Mouse (Mus musculus): ENCODE results near the gene Ercc6l2. TPM values are rescaled to one million over a fixed set of nuclear protein-coding genes. Genes with fewer than 3 reads are reported as not detected.
"Not testable (repeated sequence)": the region's sequence is repeated elsewhere in the genome, so short reads cannot be mapped to it uniquely, and the experiment has no call there.

Ercc6l2 gene
- polyA plus RNA-seq, 1 experiment = 7.3 TPM

- TF ChIP-seq POLR2A (IDR thresholded peaks at IDR 0.05; ENCODE audit: borderline replicate concordance, low read depth, low read length) (no peak), CTCF (IDR thresholded peaks at IDR 0.05; ENCODE audit: low read depth, low read length) (no peak)
- H3K4me1 ChIP-seq (ENCODE audit: control insufficient read depth, insufficient read depth, low read length) = no peaks in the 10 kb centered on the region
- H3K27ac ChIP-seq (ENCODE audit: insufficient read depth, low read depth, low read length) = no peak overlapping the region
- no peak overlapping the region for H3K4me3 ChIP-seq (ENCODE audit: insufficient read depth, low read length)
These were observed 95.2 kb downstream of the Ercc6l2 start for GRCm38 (mm10) chr13:63910141-63910804.

- Histone ChIP-seq H3K4me3 (ENCODE audit: insufficient read depth, low read length) (no peak overlapping the region), H3K4me1 (ENCODE audit: control insufficient read depth, insufficient read depth, low read length) (no peaks in the 10 kb centered on the region), H3K27ac (ENCODE audit: insufficient read depth, low read depth, low read length) (no peak overlapping the region)
- TF ChIP-seq CTCF (IDR thresholded peaks at IDR 0.05; ENCODE audit: low read depth, low read length) (no peak), POLR2A (IDR thresholded peaks at IDR 0.05; ENCODE audit: borderline replicate concordance, low read depth, low read length) (no peak)
These were observed 96.6 kb downstream of the Ercc6l2 start for GRCm38 (mm10) chr13:63911617-63912016.

- H3K4me1 ChIP-seq (ENCODE audit: control insufficient read depth, insufficient read depth, low read length) = no peaks in the 10 kb centered on the region
- TF ChIP-seq POLR2A (IDR thresholded peaks at IDR 0.05; ENCODE audit: borderline replicate concordance, low read depth, low read length) (no peak), CTCF (IDR thresholded peaks at IDR 0.05; ENCODE audit: low read depth, low read length) (no peak)
- no peak overlapping the region for H3K27ac ChIP-seq (ENCODE audit: insufficient read depth, low read depth, low read length)
- H3K4me3 ChIP-seq (ENCODE audit: insufficient read depth, low read length) = no peak overlapping the region
These were observed 98.1 kb downstream of the Ercc6l2 start for GRCm38 (mm10) chr13:63913136-63913535.

- no peak overlapping the region for H3K27ac ChIP-seq (ENCODE audit: insufficient read depth, low read depth, low read length)
These were observed 100.1 kb downstream of the Ercc6l2 start for GRCm38 (mm10) chr13:63915176-63915575.

GRCm38 (mm10) chr13:63915684-63916083, 100.6 kb downstream of the Ercc6l2 start:
- H3K4me1 ChIP-seq (ENCODE audit: control insufficient read depth, insufficient read depth, low read length) = no peaks in the 10 kb centered on the region
- no peak overlapping the region for H3K4me3 ChIP-seq (ENCODE audit: insufficient read depth, low read length)
- no peak overlapping the region for H3K27ac ChIP-seq (ENCODE audit: insufficient read depth, low read depth, low read length)
- TF ChIP-seq CTCF (IDR thresholded peaks at IDR 0.05; ENCODE audit: low read depth, low read length) = no peak
- TF ChIP-seq POLR2A (IDR thresholded peaks at IDR 0.05; ENCODE audit: borderline replicate concordance, low read depth, low read length) = no peak

More at GRCm38 (mm10) chr13:63915176-63915575, 100.1 kb downstream of the Ercc6l2 start:
- no peak for TF ChIP-seq CTCF (IDR thresholded peaks at IDR 0.05; ENCODE audit: low read depth, low read length)
- no peak for TF ChIP-seq POLR2A (IDR thresholded peaks at IDR 0.05; ENCODE audit: borderline replicate concordance, low read depth, low read length)
- Histone ChIP-seq H3K4me3 (ENCODE audit: insufficient read depth, low read length) (no peak overlapping the region), H3K4me1 (ENCODE audit: control insufficient read depth, insufficient read depth, low read length) (no peaks in the 10 kb centered on the region)

GRCm38 (mm10) chr13:63916568-63916967, 101.5 kb downstream of the Ercc6l2 start:
- Histone ChIP-seq H3K4me1 (ENCODE audit: control insufficient read depth, insufficient read depth, low read length) (no peaks in the 10 kb centered on the region), H3K27ac (ENCODE audit: insufficient read depth, low read depth, low read length) (no peak overlapping the region), H3K4me3 (ENCODE audit: insufficient read depth, low read length) (no peak overlapping the region)
- TF ChIP-seq POLR2A (IDR thresholded peaks at IDR 0.05; ENCODE audit: borderline replicate concordance, low read depth, low read length) (no peak), CTCF (IDR thresholded peaks at IDR 0.05; ENCODE audit: low read depth, low read length) (no peak)

- no peak overlapping the region for H3K27ac ChIP-seq (ENCODE audit: insufficient read depth, low read depth, low read length)
- H3K4me3 ChIP-seq (ENCODE audit: insufficient read depth, low read length) = no peak overlapping the region
- no peaks in the 10 kb centered on the region for H3K4me1 ChIP-seq (ENCODE audit: control insufficient read depth, insufficient read depth, low read length)
- TF ChIP-seq POLR2A (IDR thresholded peaks at IDR 0.05; ENCODE audit: borderline replicate concordance, low read depth, low read length) (no peak), CTCF (IDR thresholded peaks at IDR 0.05; ENCODE audit: low read depth, low read length) (no peak)
These were observed 102.2 kb downstream of the Ercc6l2 start for GRCm38 (mm10) chr13:63917198-63917767.

- H3K27ac ChIP-seq (ENCODE audit: insufficient read depth, low read depth, low read length) = no peak overlapping the region
- no peak for TF ChIP-seq POLR2A (IDR thresholded peaks at IDR 0.05; ENCODE audit: borderline replicate concordance, low read depth, low read length)
- no peak for TF ChIP-seq CTCF (IDR thresholded peaks at IDR 0.05; ENCODE audit: low read depth, low read length)
- H3K4me1 ChIP-seq (ENCODE audit: control insufficient read depth, insufficient read depth, low read length) = no peaks in the 10 kb centered on the region
- no peak overlapping the region for H3K4me3 ChIP-seq (ENCODE audit: insufficient read depth, low read length)
These were observed 103.0 kb downstream of the Ercc6l2 start for GRCm38 (mm10) chr13:63917776-63918621.

- no peak for TF ChIP-seq POLR2A (IDR thresholded peaks at IDR 0.05; ENCODE audit: borderline replicate concordance, low read depth, low read length)
- no peak for TF ChIP-seq CTCF (IDR thresholded peaks at IDR 0.05; ENCODE audit: low read depth, low read length)
- H3K4me1 ChIP-seq (ENCODE audit: control insufficient read depth, insufficient read depth, low read length) = no peaks in the 10 kb centered on the region
- H3K27ac ChIP-seq (ENCODE audit: insufficient read depth, low read depth, low read length) = no peak overlapping the region
- no peak overlapping the region for H3K4me3 ChIP-seq (ENCODE audit: insufficient read depth, low read length)
These were observed 103.8 kb downstream of the Ercc6l2 start for GRCm38 (mm10) chr13:63918733-63919422.

- H3K4me1 ChIP-seq (ENCODE audit: control insufficient read depth, insufficient read depth, low read length); H3K4me3 ChIP-seq (ENCODE audit: insufficient read depth, low read length); H3K27ac ChIP-seq (ENCODE audit: insufficient read depth, low read depth, low read length): not testable (repeated sequence)
These were observed 109.0 kb downstream of the Ercc6l2 start for GRCm38 (mm10) chr13:63924036-63924435.
